Mouse (Mus musculus): ENCODE measurements around the gene Eps8. TPM values are rescaled to one million over a fixed set of nuclear protein-coding genes. Genes with fewer than 3 reads are reported as not detected.

The Eps8 gene
- polyA plus RNA-seq, 1 experiment from 2014 or later, result 9.4 TPM

- ATAC-seq (ENCODE audit: low FRiP score), result no peak
- Histone ChIP-seq H3K36me3 (ENCODE audit: control insufficient read depth, insufficient read depth, low read length) (no peaks in the 10 kb centered on the region), H3K4me2 (replicated peaks; ENCODE audit: low read depth, low read length) (no peak overlapping the region), H3K27me3 (ENCODE audit: control insufficient read depth, insufficient read depth, low read length) (no peaks in the 10 kb centered on the region), H3K4me3 (ENCODE audit: low read depth, low read length) (no peak overlapping the region), H3K4me1 (replicated peaks; ENCODE audit: control insufficient read depth, insufficient read depth, low read length) (no peaks in the 10 kb centered on the region), H3K9me3 (ENCODE audit: control insufficient read depth, low read length) (no peaks in the 10 kb centered on the region), H3K9ac (ENCODE audit: low read depth, low read length) (no peak overlapping the region), H3K27ac (ENCODE audit: low read depth, low read length) (no peak overlapping the region)
- no peak for DNase-seq (ENCODE audit: low spot score)
- WGBS, result 90% methylated on average over 11 of the region's 11 CpGs
Observed at GRCm38 (mm10) chr6:137638834-137639567, 15.7 kb downstream of the Eps8 start.

GRCm38 (mm10) chr6:137637443-137637842 lies 17.2 kb downstream of the Eps8 start:
- ATAC-seq (ENCODE audit: low FRiP score) (no peak), DNase-seq (ENCODE audit: low spot score) (no peak)
- no peak overlapping the region for H3K4me3 ChIP-seq (ENCODE audit: low read depth, low read length)
- no peaks in the 10 kb centered on the region for H3K9me3 ChIP-seq (ENCODE audit: control insufficient read depth, low read length)
- no peak overlapping the region for H3K4me2 ChIP-seq (replicated peaks; ENCODE audit: low read depth, low read length)
- WGBS, result 73% methylated on average over 7 of the region's 7 CpGs
- no peaks in the 10 kb centered on the region for H3K36me3 ChIP-seq (ENCODE audit: control insufficient read depth, insufficient read depth, low read length)
- no peak overlapping the region for H3K27ac ChIP-seq (ENCODE audit: low read depth, low read length)
- no peak overlapping the region for H3K9ac ChIP-seq (ENCODE audit: low read depth, low read length)
- H3K4me1 ChIP-seq (replicated peaks; ENCODE audit: control insufficient read depth, insufficient read depth, low read length), result no peaks in the 10 kb centered on the region
- H3K27me3 ChIP-seq (ENCODE audit: control insufficient read depth, insufficient read depth, low read length), result no peaks in the 10 kb centered on the region

- no peak for DNase-seq (ENCODE audit: low spot score)
- no peak overlapping the region for H3K9ac ChIP-seq (ENCODE audit: low read depth, low read length)
- no peak overlapping the region for H3K4me3 ChIP-seq (ENCODE audit: low read depth, low read length)
- no peak overlapping the region for H3K4me2 ChIP-seq (replicated peaks; ENCODE audit: low read depth, low read length)
- no peak for ATAC-seq (ENCODE audit: low FRiP score)
- no peaks in the 10 kb centered on the region for H3K27me3 ChIP-seq (ENCODE audit: control insufficient read depth, insufficient read depth, low read length)
- no peaks in the 10 kb centered on the region for H3K9me3 ChIP-seq (ENCODE audit: control insufficient read depth, low read length)
- WGBS, result 82% methylated on average over 5 of the region's 5 CpGs
- H3K4me1 ChIP-seq (replicated peaks; ENCODE audit: control insufficient read depth, insufficient read depth, low read length), result no peaks in the 10 kb centered on the region
- no peaks in the 10 kb centered on the region for H3K36me3 ChIP-seq (ENCODE audit: control insufficient read depth, insufficient read depth, low read length)
- H3K27ac ChIP-seq (ENCODE audit: low read depth, low read length), result no peak overlapping the region
Observed at GRCm38 (mm10) chr6:137636131-137636530, 18.5 kb downstream of the Eps8 start.

- H3K9ac ChIP-seq (ENCODE audit: low read depth, low read length), result no peak overlapping the region
- ATAC-seq (ENCODE audit: low FRiP score), result no peak
- no peaks in the 10 kb centered on the region for H3K27me3 ChIP-seq (ENCODE audit: control insufficient read depth, insufficient read depth, low read length)
- H3K9me3 ChIP-seq (ENCODE audit: control insufficient read depth, low read length), result no peaks in the 10 kb centered on the region
- H3K27ac ChIP-seq (ENCODE audit: low read depth, low read length), result no peak overlapping the region
- DNase-seq (ENCODE audit: low spot score), result no peak
- WGBS, result 49% methylated on average over 4 of the region's 4 CpGs
- no peak overlapping the region for H3K4me2 ChIP-seq (replicated peaks; ENCODE audit: low read depth, low read length)
- H3K4me3 ChIP-seq (ENCODE audit: low read depth, low read length), result no peak overlapping the region
- H3K4me1 ChIP-seq (replicated peaks; ENCODE audit: control insufficient read depth, insufficient read depth, low read length), result no peaks in the 10 kb centered on the region
- no peaks in the 10 kb centered on the region for H3K36me3 ChIP-seq (ENCODE audit: control insufficient read depth, insufficient read depth, low read length)
Observed at GRCm38 (mm10) chr6:137633626-137634025, 21.1 kb downstream of the Eps8 start.

- Histone ChIP-seq H3K9me3 (ENCODE audit: control insufficient read depth, low read length) (no peaks in the 10 kb centered on the region), H3K4me3 (ENCODE audit: low read depth, low read length) (no peak overlapping the region), H3K27ac (ENCODE audit: low read depth, low read length) (no peak overlapping the region), H3K9ac (ENCODE audit: low read depth, low read length) (no peak overlapping the region), H3K27me3 (ENCODE audit: control insufficient read depth, insufficient read depth, low read length) (no peaks in the 10 kb centered on the region), H3K4me2 (replicated peaks; ENCODE audit: low read depth, low read length) (no peak overlapping the region), H3K4me1 (replicated peaks; ENCODE audit: control insufficient read depth, insufficient read depth, low read length) (no peaks in the 10 kb centered on the region), H3K36me3 (ENCODE audit: control insufficient read depth, insufficient read depth, low read length) (no peaks in the 10 kb centered on the region)
- 76% methylated on average over 8 of the region's 8 CpGs for WGBS
- DNase-seq (ENCODE audit: low spot score), result no peak
- no peak for ATAC-seq (ENCODE audit: low FRiP score)
Observed at GRCm38 (mm10) chr6:137633121-137633520, 21.6 kb downstream of the Eps8 start.

- H3K4me2 ChIP-seq (replicated peaks; ENCODE audit: low read depth, low read length), result no peak overlapping the region
- H3K9me3 ChIP-seq (ENCODE audit: control insufficient read depth, low read length), result no peaks in the 10 kb centered on the region
- H3K27ac ChIP-seq (ENCODE audit: low read depth, low read length), result no peak overlapping the region
- WGBS, result 82% methylated on average over 13 of the region's 13 CpGs
- H3K27me3 ChIP-seq (ENCODE audit: control insufficient read depth, insufficient read depth, low read length), result no peaks in the 10 kb centered on the region
- no peaks in the 10 kb centered on the region for H3K36me3 ChIP-seq (ENCODE audit: control insufficient read depth, insufficient read depth, low read length)
- H3K4me1 ChIP-seq (replicated peaks; ENCODE audit: control insufficient read depth, insufficient read depth, low read length), result no peaks in the 10 kb centered on the region
- H3K4me3 ChIP-seq (ENCODE audit: low read depth, low read length), result no peak overlapping the region
- DNase-seq (ENCODE audit: low spot score), result no peak
- H3K9ac ChIP-seq (ENCODE audit: low read depth, low read length), result no peak overlapping the region
- ATAC-seq (ENCODE audit: low FRiP score), result peak; percentile 43; the same call in 1 of the 2 replicates
Observed at GRCm38 (mm10) chr6:137630387-137630786, 24.3 kb downstream of the Eps8 start.

- Histone ChIP-seq H3K4me1 (replicated peaks; ENCODE audit: control insufficient read depth, insufficient read depth, low read length) (no peaks in the 10 kb centered on the region), H3K4me2 (replicated peaks; ENCODE audit: low read depth, low read length) (no peak overlapping the region), H3K9ac (ENCODE audit: low read depth, low read length) (no peak overlapping the region), H3K9me3 (ENCODE audit: control insufficient read depth, low read length) (no peaks in the 10 kb centered on the region), H3K27me3 (ENCODE audit: control insufficient read depth, insufficient read depth, low read length) (no peaks in the 10 kb centered on the region), H3K27ac (ENCODE audit: low read depth, low read length) (0 out of 2 replicates have a peak overlapping the region, but pooled peaks have one; percentile 17), H3K4me3 (ENCODE audit: low read depth, low read length) (no peak overlapping the region), H3K36me3 (ENCODE audit: control insufficient read depth, insufficient read depth, low read length) (no peaks in the 10 kb centered on the region)
- peak; percentile 78 for ATAC-seq (ENCODE audit: low FRiP score)
- 54% methylated on average over 13 of the region's 13 CpGs for WGBS
- peak; percentile 44 for DNase-seq (ENCODE audit: low spot score)
Observed at GRCm38 (mm10) chr6:137629603-137630231, 25.0 kb downstream of the Eps8 start.

- 90% methylated on average over 6 of the region's 6 CpGs for WGBS
- H3K4me1 ChIP-seq (replicated peaks; ENCODE audit: control insufficient read depth, insufficient read depth, low read length), result no peaks in the 10 kb centered on the region
- DNase-seq (ENCODE audit: low spot score), result no peak
Observed at GRCm38 (mm10) chr6:137628715-137629114, 26.0 kb downstream of the Eps8 start.

GRCm38 (mm10) chr6:137621021-137621420 lies 33.7 kb downstream of the Eps8 start:
- H3K9ac ChIP-seq (ENCODE audit: low read depth, low read length), result no peak overlapping the region
- H3K4me1 ChIP-seq (replicated peaks; ENCODE audit: control insufficient read depth, insufficient read depth, low read length), result no peaks in the 10 kb centered on the region
- H3K4me2 ChIP-seq (replicated peaks; ENCODE audit: low read depth, low read length), result no peak overlapping the region
- 70% methylated on average over 2 of the region's 2 CpGs for WGBS
- H3K27me3 ChIP-seq (ENCODE audit: control insufficient read depth, insufficient read depth, low read length), result no peaks in the 10 kb centered on the region
- H3K9me3 ChIP-seq (ENCODE audit: control insufficient read depth, low read length), result no peaks in the 10 kb centered on the region
- H3K4me3 ChIP-seq (ENCODE audit: low read depth, low read length), result no peak overlapping the region
- ATAC-seq (ENCODE audit: low FRiP score) (no peak), DNase-seq (ENCODE audit: low spot score) (no peak)
- no peaks in the 10 kb centered on the region for H3K36me3 ChIP-seq (ENCODE audit: control insufficient read depth, insufficient read depth, low read length)
- no peak overlapping the region for H3K27ac ChIP-seq (ENCODE audit: low read depth, low read length)

More at GRCm38 (mm10) chr6:137628715-137629114, 26.0 kb downstream of the Eps8 start:
- ATAC-seq (ENCODE audit: low FRiP score), result no peak
- Histone ChIP-seq H3K27me3 (ENCODE audit: control insufficient read depth, insufficient read depth, low read length) (no peaks in the 10 kb centered on the region), H3K4me2 (replicated peaks; ENCODE audit: low read depth, low read length) (no peak overlapping the region), H3K36me3 (ENCODE audit: control insufficient read depth, insufficient read depth, low read length) (no peaks in the 10 kb centered on the region), H3K27ac (ENCODE audit: low read depth, low read length) (no peak overlapping the region), H3K4me3 (ENCODE audit: low read depth, low read length) (no peak overlapping the region), H3K9me3 (ENCODE audit: control insufficient read depth, low read length) (no peaks in the 10 kb centered on the region), H3K9ac (ENCODE audit: low read depth, low read length) (no peak overlapping the region)
